Mouse (Mus musculus): ENCODE measurements around the gene Sprtn.

Sprtn gene

DNA sequence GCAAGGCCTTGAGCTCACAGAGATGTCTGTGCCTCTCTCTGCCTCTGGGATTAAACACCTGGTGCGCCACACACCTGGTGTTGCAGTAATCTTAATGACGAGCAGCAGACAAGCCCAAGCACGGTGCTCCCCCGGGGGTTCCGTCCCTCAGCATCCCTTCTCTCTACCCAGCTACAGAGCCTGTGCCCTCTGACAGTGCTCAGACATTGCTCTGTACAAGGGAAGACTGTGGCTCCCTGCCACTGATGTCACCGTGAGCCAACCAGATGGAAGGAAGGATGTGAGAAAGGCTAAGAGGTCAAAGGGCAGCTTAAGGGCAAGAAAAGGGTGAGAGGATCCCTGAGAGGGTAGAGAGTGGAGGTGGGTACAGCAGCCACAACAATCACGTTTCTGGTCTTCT is 46.7 kb downstream of the Sprtn start:
- DNase-seq (ENCODE audit: low read depth, low spot score) = no peak

- DNase-seq (ENCODE audit: low read depth, low spot score) = peak; percentile 45
These were observed 50.4 kb downstream of the Sprtn start for GRCm38 (mm10) chr8:124947865-124948732.

DNA sequence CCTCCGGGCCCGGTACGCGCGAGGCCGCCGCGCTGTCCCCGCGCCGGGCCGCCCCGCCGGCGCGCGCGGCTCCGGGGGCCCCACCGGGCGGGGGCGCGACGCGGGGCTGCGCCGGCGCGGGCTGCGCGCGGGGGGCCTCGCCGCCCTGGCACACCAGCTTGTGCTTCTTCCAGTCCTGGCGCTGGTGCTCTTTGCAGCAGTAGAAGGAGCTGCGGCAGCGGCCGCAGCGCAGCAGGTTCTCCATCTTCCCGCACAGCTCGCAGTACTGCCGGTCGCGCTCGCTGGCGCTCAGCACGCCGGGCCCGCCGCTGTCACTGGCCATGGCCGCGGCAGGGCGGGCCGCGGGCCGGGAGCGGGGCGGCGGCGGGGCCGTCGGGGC is 51.0 kb downstream of the Sprtn start:
- peak; percentile 51 for DNase-seq (ENCODE audit: low read depth, low spot score)

DNA sequence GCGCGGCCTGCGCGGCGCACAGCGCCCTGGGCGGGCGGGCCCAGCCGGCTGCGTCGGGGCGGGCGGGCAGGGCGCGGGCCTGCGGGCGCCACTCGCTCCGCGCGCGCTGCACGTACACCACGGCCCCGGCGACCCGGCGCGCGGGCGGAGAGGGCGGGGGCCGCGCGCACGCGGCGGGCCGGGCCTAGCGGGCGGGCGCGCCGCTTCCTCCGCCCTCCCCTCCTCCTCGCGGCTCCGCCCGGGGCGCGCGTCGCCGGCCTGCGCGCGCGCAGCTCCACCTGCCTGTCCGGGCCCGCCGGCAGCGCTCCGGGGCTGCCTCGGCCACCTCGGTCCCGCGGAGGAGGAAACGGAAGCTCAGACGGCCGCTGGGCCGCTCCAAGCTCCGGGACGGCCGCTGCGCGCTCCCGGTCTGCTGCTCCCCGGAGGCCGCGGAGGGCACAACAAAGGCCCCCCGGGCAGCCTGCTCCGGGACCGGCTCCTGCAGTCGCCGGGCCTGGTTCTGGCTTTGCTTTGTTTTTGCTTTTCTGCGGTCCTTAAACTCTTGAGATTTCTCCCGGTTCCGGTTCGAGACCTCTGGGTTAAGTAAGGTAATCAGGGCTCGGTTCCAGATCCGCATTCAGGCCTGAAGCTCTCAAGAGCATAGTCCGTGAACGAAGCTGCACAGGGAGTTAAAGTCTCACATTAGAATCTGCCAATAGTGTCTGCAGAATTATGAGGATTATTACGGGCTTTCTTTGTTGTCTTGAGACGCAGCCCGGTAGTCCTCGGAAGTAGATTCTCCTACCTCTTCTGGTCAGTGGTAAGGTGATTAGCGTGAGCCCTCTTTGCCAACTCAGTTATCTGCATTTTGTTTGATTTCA is 51.8 kb downstream of the Sprtn start, which contains the start of gene Egln1:
TSS of gene Egln1 (minus strand) at position 116 of the 860 bp plus-strand sequence.
- peak; percentile 85 for DNase-seq (ENCODE audit: low read depth, low spot score)

GRCm38 (mm10) chr8:124950069-124950456 is 52.4 kb downstream of the Sprtn start:
- DNase-seq (ENCODE audit: low read depth, low spot score) = no peak

DNA sequence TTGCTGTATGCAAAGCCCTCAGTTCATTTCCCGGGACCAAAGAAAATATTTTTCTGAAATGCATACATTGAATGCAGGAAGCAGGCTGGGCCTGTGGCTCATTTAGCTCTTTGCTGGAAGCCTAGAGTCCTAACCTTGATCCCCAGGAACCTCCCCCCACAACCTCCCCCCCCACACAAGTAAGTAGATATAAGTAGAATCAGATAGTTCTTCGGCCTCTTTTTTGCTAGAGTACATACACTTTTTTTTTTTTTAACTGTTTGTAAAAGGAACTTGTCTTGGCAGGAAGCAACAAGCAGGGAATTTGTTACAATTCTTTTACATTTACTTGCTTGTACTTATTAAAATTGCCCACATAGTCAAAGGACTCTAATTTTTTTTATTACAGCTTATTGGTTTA is 53.2 kb downstream of the Sprtn start:
- DNase-seq (ENCODE audit: low read depth, low spot score) = no peak

DNA sequence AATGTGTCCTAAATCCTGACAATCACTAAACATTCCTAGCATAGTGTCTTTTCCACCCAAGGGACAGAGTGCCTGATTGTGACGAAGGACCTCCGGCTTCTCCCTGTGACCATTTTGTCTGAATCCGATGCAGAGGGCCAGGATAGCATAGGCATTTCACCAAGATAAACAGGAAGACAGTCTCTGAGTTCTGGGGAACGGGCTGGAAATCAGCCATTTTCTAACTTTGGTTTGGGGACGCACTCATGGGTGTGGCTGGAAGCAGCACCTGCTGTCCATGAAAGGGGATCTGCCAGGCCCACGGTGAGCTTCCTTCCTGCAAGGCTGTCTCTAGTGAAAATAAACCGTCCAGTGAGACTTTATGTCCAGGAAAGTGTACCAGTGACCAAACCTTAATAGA is 55.5 kb downstream of the Sprtn start:
- DNase-seq (ENCODE audit: low read depth, low spot score) = no peak

GRCm38 (mm10) chr8:124954572-124955082 is 56.9 kb downstream of the Sprtn start:
- DNase-seq (ENCODE audit: low read depth, low spot score) = no peak
